In genomic region chr9:57076701-57077660, GRCm38 (mm10) we compare ENCODE assay signal across 8 mouse cellular contexts. TPM values are rescaled to one million over a fixed set of nuclear protein-coding genes. Genes with fewer than 3 reads are reported as not detected.
DNase-seq lines count a peak whose midpoint lies in the region; ATAC-seq lines count a peak whose summit lies in the region.

No protein-coding gene starts in this region.

- H3K27me3 ChIP-seq in intestine, embryonic 16.5 days (replicated peaks; ENCODE audit: control insufficient read depth, insufficient read depth, low read length) = no peaks in the 10 kb centered on the region

- intact Hi-C loops in left cerebral cortex, postnatal 25 days (cut with DNase I) = loop anchor here (5.0 kb wide), 1 partner anchor 355 kb away; no protein-coding TSS in a partner anchor

- WGBS in intestine, embryonic 16.5 days = under 1% methylated on average over 62 of the region's 72 CpGs

- H3K4me3 ChIP-seq in intestine, embryonic 16.5 days (ENCODE audit: low read length) = peak overlapping the region; percentile 98

- peaks cover 18% of the 10 kb centered on the region for H3K4me1 ChIP-seq in intestine, embryonic 16.5 days (ENCODE audit: control insufficient read depth, insufficient read depth, low read length)

- no peaks in the 10 kb centered on the region for H3K36me3 ChIP-seq in intestine, embryonic 16.5 days (ENCODE audit: control insufficient read depth, insufficient read depth, low read length)

- DNase-seq in adrenal gland, adult 2 months = peak; percentile 95
- DNase-seq in embryo, embryonic 11 days = peak; percentile 93
- DNase-seq in gastrocnemius, postnatal 25 days = peak; percentile 90
- peak; percentile 90 to 91 for DNase-seq in left cerebral cortex, postnatal 25 days (ENCODE audit: low spot score in 2 of 2)
- DNase-seq in mesoderm, embryonic 11.5 days (ENCODE audit: low read depth, low spot score) = peak; percentile 90
- DNase-seq in right cerebral cortex, postnatal 25 days = peak; percentile 91
- peak; percentile 84 to 87 for DNase-seq in urinary bladder, postnatal 36 days (ENCODE audit: low spot score in 2 of 2)

- H3K4me2 ChIP-seq in intestine, embryonic 16.5 days (ENCODE audit: low read depth, low read length) = peak overlapping the region; percentile 88

- peak overlapping the region; percentile 94 for H3K9ac ChIP-seq in intestine, embryonic 16.5 days (ENCODE audit: low read depth, low read length)

- ATAC-seq in intestine, embryonic 16.5 days = peak; percentile 22

- no peaks in the 10 kb centered on the region for H3K9me3 ChIP-seq in intestine, embryonic 16.5 days (ENCODE audit: control insufficient read depth, low read length)

- peak overlapping the region; percentile 99 for H3K27ac ChIP-seq in intestine, embryonic 16.5 days (ENCODE audit: low read length)

RNA-seq across cellular contexts. Expression of gene Sin3a, which starts 5.1 kb away (rescaled TPM):
- total RNA-seq in adrenal gland, adult 2 months (2021) = 10 to 100 TPM; 46.2 to 49.2 TPM
- 71.0 and 101 TPM in 2 replicates for polyA plus RNA-seq in adrenal gland, adult 2 months (2012; rRNA removed)
- 10 to 100 TPM; 12.5 to 19.6 TPM for total RNA-seq in gastrocnemius, postnatal 25 days (2021)
- 22.4 and 23.3 TPM in 2 replicates for polyA plus RNA-seq in intestine, embryonic 16.5 days (2015; fragmentation: Nextera tagmentation; extraction: Ambion mirVana)
- total RNA-seq in left cerebral cortex, postnatal 25 days (2021) = 10 to 100 TPM; 35.2 to 44.6 TPM

RNA-seq across cellular contexts. Expression of gene Man2c1, which starts 53.5 kb away (rescaled TPM):
- total RNA-seq in adrenal gland, adult 2 months (2021) = 100 to 1,000 TPM in 1 of 2 experiments, 10 to 100 TPM in 1; 93.3 to 141 TPM
- polyA plus RNA-seq in adrenal gland, adult 2 months (2012; rRNA removed) = 352 and 416 TPM in 2 replicates
- total RNA-seq in gastrocnemius, postnatal 25 days (2021) = 10 to 100 TPM; 27.6 to 29.0 TPM
- polyA plus RNA-seq in intestine, embryonic 16.5 days (2015; fragmentation: Nextera tagmentation; extraction: Ambion mirVana) = 45.4 and 52.7 TPM in 2 replicates
- 100 to 1,000 TPM; 107 to 142 TPM for total RNA-seq in left cerebral cortex, postnatal 25 days (2021)

Comparison
In these comparisons a context has a peak if more than half of its experiments do, and no peak if none do; other contexts are left out.
1. Peak in every context shown above with its lines: DNase-seq, ATAC-seq, H3K4me3 ChIP-seq and H3K27ac ChIP-seq.